8 mouse cellular contexts compared by ENCODE assay signal in genomic region chr3:18764301-18765078, GRCm38 (mm10).
A peak's percentile ranks its signal among the peaks of the same experiment; 100 is the strongest.
DNase-seq lines count a peak whose midpoint lies in the region; ATAC-seq lines count a peak whose summit lies in the region.

No protein-coding gene starts in this region.

- DNase-seq in adrenal gland, postnatal 10 days: peak; percentile 24
- no peak for DNase-seq in adrenal gland, adult 18-20 months (ENCODE audit: low spot score in 2 of 2)
- no peak for DNase-seq in midbrain, embryonic 11.5 days (ENCODE audit: low spot score, missing footprints)
- peak; percentile 48 to 76 for DNase-seq in layer of hippocampus, adult 8-10 months (ENCODE audit: low spot score in 2 of 2)
- peak; percentile 36 for DNase-seq in right cerebral cortex, postnatal 14 days
- no peak for DNase-seq in thymus, postnatal 0 days (ENCODE audit: low spot score)
- DNase-seq in urinary bladder, adult 18-20 months (ENCODE audit: low spot score in 2 of 2): no peak

- no peak overlapping the region for H3K27ac ChIP-seq in midbrain, embryonic 13.5 days
- no peak overlapping the region for H3K27ac ChIP-seq in midbrain, embryonic 11.5 days (ENCODE audit: low read depth, low read length)

- H3K9ac ChIP-seq in midbrain, embryonic 13.5 days (replicated peaks): no peak overlapping the region
- no peak overlapping the region for H3K9ac ChIP-seq in midbrain, embryonic 11.5 days (ENCODE audit: low read length)

- 92% methylated on average over 3 of the region's 3 CpGs for WGBS in midbrain, embryonic 13.5 days
- 90% methylated on average over 3 of the region's 3 CpGs for WGBS in midbrain, embryonic 11.5 days

- H3K36me3 ChIP-seq in midbrain, embryonic 13.5 days: no peaks in the 10 kb centered on the region
- no peaks in the 10 kb centered on the region for H3K36me3 ChIP-seq in midbrain, embryonic 11.5 days (ENCODE audit: control insufficient read depth, insufficient read depth, low read length)

- ATAC-seq in midbrain, embryonic 13.5 days: peak; percentile 84
- ATAC-seq in midbrain, embryonic 11.5 days (ENCODE audit: low FRiP score): no peak

- H3K4me2 ChIP-seq in midbrain, embryonic 13.5 days (replicated peaks): no peak overlapping the region
- H3K4me2 ChIP-seq in midbrain, embryonic 11.5 days: no peak overlapping the region

- H3K9me3 ChIP-seq in midbrain, embryonic 13.5 days: no peaks in the 10 kb centered on the region
- no peaks in the 10 kb centered on the region for H3K9me3 ChIP-seq in midbrain, embryonic 11.5 days (ENCODE audit: control insufficient read depth, low read length)

- H3K27me3 ChIP-seq in midbrain, embryonic 13.5 days: no peaks in the 10 kb centered on the region
- H3K27me3 ChIP-seq in midbrain, embryonic 11.5 days (ENCODE audit: control insufficient read depth, insufficient read depth, low read length): no peaks in the 10 kb centered on the region

- H3K4me3 ChIP-seq in midbrain, embryonic 13.5 days (replicated peaks): no peak overlapping the region
- no peak overlapping the region for H3K4me3 ChIP-seq in midbrain, embryonic 11.5 days (ENCODE audit: low read depth, low read length)

- peaks cover 7% of the 10 kb centered on the region for H3K4me1 ChIP-seq in midbrain, embryonic 13.5 days (replicated peaks)
- H3K4me1 ChIP-seq in midbrain, embryonic 11.5 days (ENCODE audit: control insufficient read depth, insufficient read depth, low read length): no peaks in the 10 kb centered on the region

Comparison
In these comparisons a context has a peak if more than half of its experiments do, and no peak if none do; other contexts are left out.
1. DNase-seq: peak in adrenal gland, postnatal 10 days (single experiment), layer of hippocampus, adult 8-10 months (2 of 2) and right cerebral cortex, postnatal 14 days (single experiment); none in adrenal gland, adult 18-20 months (0 of 2), midbrain, embryonic 11.5 days (single experiment), thymus, postnatal 0 days (single experiment) and urinary bladder, adult 18-20 months (0 of 2).